Mouse (Mus musculus): ENCODE results near the gene Jmjd4.

GRCm38 (mm10) chr11:59423010-59423588, 26.7 kb upstream of the Jmjd4 start:
- TF ChIP-seq CTCF (IDR thresholded peaks at IDR 0.05; ENCODE audit: borderline replicate concordance, extremely low read depth, insufficient read depth, insufficient read length) (no peak), POLR2A (IDR thresholded peaks at IDR 0.05; ENCODE audit: borderline replicate concordance, extremely low read depth, insufficient read depth, insufficient read length, poor library complexity, severe bottlenecking) (no peak)
